Mouse (Mus musculus): ENCODE data around the gene Gm43518.

Gm43518 gene

GRCm38 (mm10) chr5:123979221-123979979, 52.2 kb downstream of the Gm43518 start:
- no peak for DNase-seq

- DNase-seq, result no peak
Observed at GRCm38 (mm10) chr5:123979980-123980369, 52.8 kb downstream of the Gm43518 start.

GRCm38 (mm10) chr5:123980521-123981249, 53.5 kb downstream of the Gm43518 start:
- DNase-seq, result no peak

GRCm38 (mm10) chr5:123981250-123981554, 54.0 kb downstream of the Gm43518 start:
- DNase-seq, result no peak

- DNase-seq, result no peak
Observed at GRCm38 (mm10) chr5:123982838-123983237, 55.6 kb downstream of the Gm43518 start.

- DNase-seq, result no peak
Observed at GRCm38 (mm10) chr5:123985434-123985833, 58.2 kb downstream of the Gm43518 start.

GRCm38 (mm10) chr5:123986925-123987324, 59.7 kb downstream of the Gm43518 start:
- no peak for DNase-seq

GRCm38 (mm10) chr5:123987511-123987910, 60.3 kb downstream of the Gm43518 start:
- DNase-seq, result no peak

Data from kidney, postnatal 14 days (tissue).